Mouse (Mus musculus): Measurements from ENCODE around the gene Tbc1d22a.

- TF ChIP-seq EP300 (IDR thresholded peaks at IDR 0.05; ENCODE audit: low read depth) (no peak), CTCF (IDR thresholded peaks at IDR 0.05; ENCODE audit: low read depth) (no peak)
These were observed 209.6 kb downstream of the Tbc1d22a start for GRCm38 (mm10) chr15:86423884-86424283.

Data from heart, postnatal 0 days (tissue).